Mouse (Mus musculus) lung, embryonic 16.5 days (tissue): ENCODE measurements around the gene Xpo5. TPM values are rescaled to one million over a fixed set of nuclear protein-coding genes. Genes with fewer than 3 reads are reported as not detected.

Experiments
- ATAC-seq: fragments of 200-750 bp; cut with Nextera tagmentation; 2 replicates; pipeline ENCODE4 v1.8.0; 2017; ENCODE audit warnings: low read depth, mild to moderate bottlenecking, moderate library complexity
- H3K27ac ChIP-seq: fragments of 300-500 bp; sonication (generic); 2 replicates; pipeline ENCODE4 v1.5.1; 2014; ENCODE audit warnings: mild to moderate bottlenecking, control low read depth, low read length
- H3K27me3 ChIP-seq: fragments of 300-500 bp; sonication (generic); 2 replicates; pipeline ENCODE4 v1.6.1; 2014; ENCODE audit warnings: low read depth, low read length, mixed read lengths; ENCODE audit not compliant: control insufficient read depth, insufficient read depth
- H3K36me3 ChIP-seq: fragments of 300-500 bp; sonication (generic); 2 replicates; pipeline ENCODE4 v1.6.1; 2014; ENCODE audit warnings: low read length; ENCODE audit not compliant: control insufficient read depth, insufficient read depth
- H3K4me1 ChIP-seq: fragments of 300-500 bp; sonication (generic); replicated peaks from 2 replicates; pipeline ENCODE4 v1.6.1; 2014; ENCODE audit warnings: low read length, mixed read lengths; ENCODE audit not compliant: control insufficient read depth, insufficient read depth
- H3K4me2 ChIP-seq: fragments of 300-500 bp; sonication (generic); 2 replicates; pipeline ENCODE4 v1.6.1; 2014; ENCODE audit warnings: low read depth, low read length, control low read depth
- H3K4me3 ChIP-seq: fragments of 300-500 bp; sonication (generic); 2 replicates; pipeline ENCODE4 v1.5.1; 2014; ENCODE audit warnings: mild to moderate bottlenecking, low read length, control low read depth
- H3K9ac ChIP-seq: fragments of 300-500 bp; sonication (generic); 2 replicates; pipeline ENCODE4 v1.6.1; 2014; ENCODE audit warnings: low read length, control low read depth
- H3K9me3 ChIP-seq: fragments of 300-500 bp; sonication (generic); 2 replicates; pipeline ENCODE4 v1.6.1; 2016; ENCODE audit warnings: low read length; ENCODE audit not compliant: control insufficient read depth
- WGBS: fragments of 180-500 bp; shearing (Covaris S2); extraction: QIAGEN DNeasy Blood & Tissue Kit; methylation state at CpG from one replicate; pipeline ENCODE4 v1.1.7; 2014; 5-methylcytosine and 5-hydroxymethylcytosine counted together
- polyA plus RNA-seq: library from polyadenylated mRNA; unstranded; fragments of >200 nt; fragmentation: Nextera tagmentation; extraction: Ambion mirVana; gene quantifications from 2 replicates; pipeline ENCODE4 v1.2.1, GENCODE M21; 2015

Xpo5 gene
- 31.2 and 33.8 TPM in 2 replicates for polyA plus RNA-seq

- WGBS: under 1% methylated on average over 66 of the region's 66 CpGs
- H3K4me2 ChIP-seq: peak within 1 kb of the TSS; percentile 96
- ATAC-seq: peak; percentile 98
- H3K4me3 ChIP-seq: peak within 1 kb of the TSS; percentile 97
- peaks cover 24% of the 10 kb centered on the region for H3K36me3 ChIP-seq
- H3K27ac ChIP-seq: peak within 1 kb of the TSS; percentile 91
- peak within 1 kb of the TSS; percentile 83 for H3K9ac ChIP-seq
- H3K4me1 ChIP-seq: peaks cover 22% of the 10 kb centered on the region
- H3K9me3 ChIP-seq: no peaks in the 10 kb centered on the region
- H3K27me3 ChIP-seq: no peaks in the 10 kb centered on the region
These were observed at the start of gene Xpo5, which contains the start of gene Polh for GRCm38 (mm10) chr17:46202421-46203071. Xpo5 (plus strand) TSS chr17:46202782. Polh (minus strand) TSS chr17:46202645.

GRCm38 (mm10) chr17:46152847-46153782 is 49.5 kb upstream of the Xpo5 start, which contains the start of gene Mad2l1bp:
Mad2l1bp (minus strand) TSS chr17:46153553.
- H3K4me2 ChIP-seq: peak within 1 kb of the TSS; percentile 89
- H3K9me3 ChIP-seq: no peaks in the 10 kb centered on the region
- WGBS: 2% methylated on average over 33 of the region's 33 CpGs
- peaks cover 12% of the 10 kb centered on the region for H3K4me1 ChIP-seq
- H3K9ac ChIP-seq: peak within 1 kb of the TSS; percentile 74
- peaks cover 12% of the 10 kb centered on the region for H3K36me3 ChIP-seq
- H3K4me3 ChIP-seq: peak within 1 kb of the TSS; percentile 63
- H3K27ac ChIP-seq: peak within 1 kb of the TSS; percentile 87
- ATAC-seq: peak; percentile 95
- H3K27me3 ChIP-seq: no peaks in the 10 kb centered on the region

GRCm38 (mm10) chr17:46154336-46154735 is 48.2 kb upstream of the Xpo5 start:
- Histone ChIP-seq H3K27me3 (no peaks in the 10 kb centered on the region), H3K4me2 (no peak overlapping the region), H3K9me3 (no peaks in the 10 kb centered on the region), H3K36me3 (peaks cover 4% of the 10 kb centered on the region), H3K4me1 (peaks cover 12% of the 10 kb centered on the region), H3K27ac (peak overlapping the region; percentile 62), H3K9ac (no peak overlapping the region), H3K4me3 (no peak overlapping the region)
- WGBS: 86% methylated on average over 3 of the region's 3 CpGs
- ATAC-seq: no peak

DNA sequence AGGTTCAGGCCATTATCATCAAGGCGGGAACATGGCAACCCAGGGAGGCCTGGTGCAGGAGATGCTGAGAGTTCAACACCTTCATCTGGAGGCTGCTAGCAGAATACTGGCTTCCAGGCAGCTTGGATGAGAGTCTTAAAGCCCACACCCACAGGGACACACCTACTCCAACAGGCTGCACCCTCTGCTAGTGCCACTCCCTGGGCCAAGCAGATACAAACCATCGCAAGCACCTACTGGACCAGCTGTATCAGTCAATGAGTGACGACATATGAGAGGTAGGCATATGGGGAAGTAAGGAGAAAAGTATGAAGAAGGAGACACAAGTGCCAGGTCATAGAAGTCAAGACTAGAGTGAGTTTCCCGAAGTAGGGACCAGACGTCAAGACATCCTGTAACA is 45.9 kb upstream of the Xpo5 start:
- Histone ChIP-seq H3K27me3 (no peaks in the 10 kb centered on the region), H3K27ac (no peak overlapping the region), H3K4me3 (no peak overlapping the region), H3K4me2 (no peak overlapping the region), H3K4me1 (peaks cover 7% of the 10 kb centered on the region), H3K36me3 (no peaks in the 10 kb centered on the region), H3K9ac (no peak overlapping the region), H3K9me3 (no peaks in the 10 kb centered on the region)
- no peak for ATAC-seq
- 73% methylated on average over 5 of the region's 5 CpGs for WGBS

- peaks cover 12% of the 10 kb centered on the region for H3K4me1 ChIP-seq
- no peak overlapping the region for H3K27ac ChIP-seq
- WGBS: 88% methylated on average over 8 of the region's 8 CpGs
- H3K4me3 ChIP-seq: no peak overlapping the region
- H3K27me3 ChIP-seq: no peaks in the 10 kb centered on the region
- no peak overlapping the region for H3K4me2 ChIP-seq
- ATAC-seq: no peak
- no peaks in the 10 kb centered on the region for H3K36me3 ChIP-seq
- no peak overlapping the region for H3K9ac ChIP-seq
- H3K9me3 ChIP-seq: no peaks in the 10 kb centered on the region
These were observed 45.5 kb upstream of the Xpo5 start for GRCm38 (mm10) chr17:46157131-46157530.

GRCm38 (mm10) chr17:46159236-46159635 is 43.3 kb upstream of the Xpo5 start:
- H3K36me3 ChIP-seq: peaks cover 4% of the 10 kb centered on the region; the same call in 1 of the 2 replicates
- peak overlapping the region; percentile 83; the same call in 1 of the 2 replicates for H3K4me2 ChIP-seq
- H3K4me3 ChIP-seq: no peak overlapping the region
- H3K27me3 ChIP-seq: no peaks in the 10 kb centered on the region
- ATAC-seq: no peak
- H3K27ac ChIP-seq: peak overlapping the region; percentile 96
- H3K4me1 ChIP-seq: peaks cover 17% of the 10 kb centered on the region
- H3K9ac ChIP-seq: peak overlapping the region; percentile 72; the same call in 1 of the 2 replicates
- H3K9me3 ChIP-seq: no peaks in the 10 kb centered on the region
- WGBS: 39% methylated on average over 2 of the region's 2 CpGs

DNA sequence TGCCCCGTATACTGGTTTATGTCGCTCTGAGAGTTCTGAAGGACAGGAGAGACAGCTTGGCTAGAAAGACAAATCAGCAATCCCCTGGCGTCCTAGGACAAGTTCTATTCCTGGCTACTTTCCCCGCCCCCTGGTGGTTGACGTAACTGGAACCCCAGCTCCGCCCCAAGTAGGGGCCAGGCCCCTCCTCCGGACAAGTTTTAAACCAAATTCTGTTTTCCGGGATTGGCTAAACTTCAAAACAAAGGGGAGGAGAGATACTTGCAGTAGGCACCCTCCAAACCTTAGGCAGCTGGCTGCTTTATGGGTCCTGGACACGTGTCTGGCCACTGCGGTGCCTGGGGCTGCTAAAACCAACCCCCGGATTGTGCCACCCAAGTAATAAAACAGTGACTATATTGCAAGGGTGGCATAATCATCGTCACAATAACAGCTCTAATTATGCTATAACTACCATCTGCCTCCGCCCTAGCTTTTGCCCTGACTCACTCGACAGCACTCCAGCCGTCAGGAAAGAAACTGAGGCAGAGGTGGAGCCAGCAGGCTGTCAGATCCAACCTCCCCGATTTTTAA is 42.4 kb upstream of the Xpo5 start:
- WGBS: under 1% methylated on average over 16 of the region's 16 CpGs
- Histone ChIP-seq H3K9ac (peak overlapping the region; percentile 72), H3K4me1 (peaks cover 17% of the 10 kb centered on the region), H3K4me3 (peak overlapping the region; percentile 58), H3K4me2 (peak overlapping the region; percentile 83), H3K27me3 (no peaks in the 10 kb centered on the region), H3K27ac (peak overlapping the region; percentile 96), H3K36me3 (peaks cover 13% of the 10 kb centered on the region; the same call in 1 of the 2 replicates), H3K9me3 (no peaks in the 10 kb centered on the region)
- ATAC-seq: peak; percentile 85

DNA sequence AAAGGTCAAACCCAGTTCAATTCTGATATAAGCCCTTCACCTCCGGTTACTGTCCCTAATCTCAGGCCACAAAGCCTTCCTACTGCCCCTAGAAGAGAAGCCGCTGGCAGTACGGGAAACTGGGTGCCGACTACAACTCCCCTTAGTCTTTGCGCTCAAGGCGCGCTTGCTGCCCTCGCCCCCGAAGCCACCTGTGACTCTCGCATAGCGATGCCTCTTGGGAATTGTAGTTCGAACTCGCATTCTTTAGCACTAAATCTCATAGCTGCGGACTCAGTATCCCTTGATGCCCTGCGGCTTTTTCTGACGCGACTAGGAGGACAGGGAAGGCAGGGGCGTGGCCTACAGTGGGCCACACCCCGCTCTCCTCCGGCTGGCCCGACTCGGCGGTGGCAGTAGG is 41.9 kb upstream of the Xpo5 start, which contains the start of gene Gtpbp2:
Gene Gtpbp2 (plus strand): TSS at position 347 of the 400 bp plus-strand sequence.
- H3K4me1 ChIP-seq: peaks cover 17% of the 10 kb centered on the region
- peak within 1 kb of the TSS; percentile 81 for H3K9ac ChIP-seq
- H3K27ac ChIP-seq: peak within 1 kb of the TSS; percentile 96
- no peaks in the 10 kb centered on the region for H3K9me3 ChIP-seq
- peak within 1 kb of the TSS; percentile 83 for H3K4me2 ChIP-seq
- peaks cover 16% of the 10 kb centered on the region; the same call in 1 of the 2 replicates for H3K36me3 ChIP-seq
- H3K4me3 ChIP-seq: peak within 1 kb of the TSS; percentile 68
- 0% methylated on average over 23 of the region's 23 CpGs for WGBS
- no peaks in the 10 kb centered on the region for H3K27me3 ChIP-seq
- ATAC-seq: peak; percentile 95
